Mouse (Mus musculus) liver, adult 2 months (tissue): Measurements from ENCODE around the gene Mmp9. TPM values are rescaled to one million over a fixed set of nuclear protein-coding genes. Genes with fewer than 3 reads are reported as not detected.

ENCODE experiments used
- DNase-seq: peaks from one replicate; pipeline ENCODE4 v3.0.0-alpha.2; 2011; ENCODE audit warnings: low read depth, low spot score; ENCODE audit errors: extremely low read depth
- H3K27ac ChIP-seq: fragments of 200-500 bp; replicated peaks from 2 replicates; pipeline ENCODE4 v1.5.1; 2012; ENCODE audit warnings: low read depth, mild to moderate bottlenecking, control low read depth, inconsistent platforms, low read length; ENCODE audit not compliant: insufficient read depth
- H3K27me3 ChIP-seq: fragments of 200-500 bp; 2 replicates; pipeline ENCODE4 v1.6.1; 2012; ENCODE audit warnings: mild to moderate bottlenecking, moderate library complexity, low read length, inconsistent platforms; ENCODE audit not compliant: control insufficient read depth, insufficient read depth
- H3K36me3 ChIP-seq: fragments of 200-500 bp; 2 replicates; pipeline ENCODE4 v1.6.1; 2012; ENCODE audit warnings: low read length, inconsistent platforms; ENCODE audit not compliant: control insufficient read depth, insufficient read depth
- H3K4me1 ChIP-seq: fragments of 200-500 bp; 2 replicates; pipeline ENCODE4 v1.6.1; 2011; ENCODE audit warnings: low read length; ENCODE audit not compliant: control insufficient read depth, insufficient read depth
- H3K4me3 ChIP-seq: fragments of 200-500 bp; 2 replicates; pipeline ENCODE4 v1.5.1; 2011; ENCODE audit warnings: low read depth, mild to moderate bottlenecking, control low read depth, low read length, moderate library complexity; ENCODE audit not compliant: insufficient read depth
- H3K79me2 ChIP-seq: fragments of 200-500 bp; 2 replicates; pipeline ENCODE4 v1.6.1; 2012; ENCODE audit warnings: inconsistent platforms, mild to moderate bottlenecking, low read length, moderate library complexity; ENCODE audit not compliant: control insufficient read depth, insufficient read depth
- H3K9ac ChIP-seq: fragments of 200-500 bp; 2 replicates; pipeline ENCODE4 v1.6.1; 2012; ENCODE audit warnings: low read depth, mild to moderate bottlenecking, control low read depth, inconsistent platforms, low read length
- CTCF ChIP-seq: fragments of 200-500 bp; IDR thresholded peaks from 2 replicates; pipeline ENCODE4 v1.5.1; 2011; ENCODE audit warnings: low read depth, low read length, control low read depth
- POLR2A ChIP-seq: fragments of 200-500 bp; IDR thresholded peaks from 2 replicates; pipeline ENCODE4 v1.6.1; 2011; ENCODE audit warnings: low read length, control low read depth; ENCODE audit not compliant: insufficient read depth; ENCODE audit errors: extremely low read depth
- WGBS: fragments of 180-500 bp; shearing (Covaris S2); methylation state at CpG from one replicate; pipeline ENCODE4 v1.1.7; 2018; 5-methylcytosine and 5-hydroxymethylcytosine counted together
- polyA plus RNA-seq: library from polyadenylated mRNA; depleted of rRNA; stranded (reverse); fragments of >200 nt; gene quantifications from 2 replicates; pipeline ENCODE4 v1.2.3, GENCODE M21; 2012
- total RNA-seq: library from RNA; depleted of rRNA; stranded (reverse); fragments of >200 nt; gene quantifications from 2 replicates; pipeline ENCODE4 v1.2.3, GENCODE M21; 2014

Gene Mmp9
- total and polyA plus RNA-seq, 2 experiments: 0.55 to 0.65 TPM

DNA sequence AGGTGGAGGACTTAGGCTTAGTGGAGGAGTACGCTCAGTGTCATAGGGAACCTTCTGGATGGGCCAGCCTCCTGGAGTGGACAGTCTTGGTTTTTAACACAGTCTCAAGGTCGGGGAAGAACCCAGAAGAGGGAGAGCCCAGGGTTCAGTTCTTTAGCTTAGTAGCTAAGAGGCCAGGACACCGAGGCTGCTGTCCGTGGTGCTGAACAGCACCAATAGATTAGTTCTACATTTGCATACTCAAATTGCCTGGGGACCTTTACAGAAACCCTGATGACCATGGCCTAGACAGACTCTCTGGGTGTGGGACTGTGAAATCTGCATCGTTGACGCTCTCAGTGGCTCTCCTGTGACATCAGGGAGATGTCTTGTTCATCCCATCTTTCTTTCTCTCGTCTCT, 39.2 kb downstream of the Mmp9 start:
- TF ChIP-seq POLR2A: no peak
- TF ChIP-seq CTCF: no peak
- WGBS: 26% methylated on average over 7 of the region's 7 CpGs
- no peak for DNase-seq

DNA sequence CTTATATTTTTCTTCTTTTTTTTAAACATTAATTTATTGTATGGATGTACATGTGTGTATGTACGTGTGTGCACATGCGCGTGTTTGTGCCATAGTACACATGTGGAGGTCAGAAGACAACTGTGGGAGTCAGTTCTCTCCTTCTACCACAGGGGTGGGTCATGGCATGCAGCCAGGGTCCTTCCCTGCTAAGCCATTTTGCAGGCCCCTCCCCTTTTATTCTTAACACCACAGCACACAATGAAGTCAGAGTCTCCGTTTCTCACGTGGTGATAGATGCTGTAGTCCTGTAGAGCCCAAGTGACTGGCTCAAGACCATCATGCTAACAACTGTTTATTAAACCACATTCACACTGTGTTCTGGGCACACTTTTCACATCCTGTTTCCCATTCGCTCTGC, 45.4 kb downstream of the Mmp9 start:
- WGBS: 84% methylated on average over 6 of the region's 6 CpGs
- no peak for TF ChIP-seq CTCF
- TF ChIP-seq POLR2A: no peak
- H3K4me3 ChIP-seq: no peak overlapping the region
- H3K4me1 ChIP-seq: no peaks in the 10 kb centered on the region
- H3K79me2 ChIP-seq: no peaks in the 10 kb centered on the region
- H3K36me3 ChIP-seq: no peaks in the 10 kb centered on the region
- no peak for DNase-seq
- H3K27me3 ChIP-seq: no peaks in the 10 kb centered on the region
- no peak overlapping the region for H3K27ac ChIP-seq
- no peak overlapping the region for H3K9ac ChIP-seq

More for the DNA sequence above, 39.2 kb downstream of the Mmp9 start:
- Histone ChIP-seq H3K4me3 (no peak overlapping the region), H3K9ac (no peak overlapping the region), H3K36me3 (no peaks in the 10 kb centered on the region), H3K4me1 (no peaks in the 10 kb centered on the region), H3K27ac (no peak overlapping the region), H3K27me3 (no peaks in the 10 kb centered on the region), H3K79me2 (no peaks in the 10 kb centered on the region)

DNA sequence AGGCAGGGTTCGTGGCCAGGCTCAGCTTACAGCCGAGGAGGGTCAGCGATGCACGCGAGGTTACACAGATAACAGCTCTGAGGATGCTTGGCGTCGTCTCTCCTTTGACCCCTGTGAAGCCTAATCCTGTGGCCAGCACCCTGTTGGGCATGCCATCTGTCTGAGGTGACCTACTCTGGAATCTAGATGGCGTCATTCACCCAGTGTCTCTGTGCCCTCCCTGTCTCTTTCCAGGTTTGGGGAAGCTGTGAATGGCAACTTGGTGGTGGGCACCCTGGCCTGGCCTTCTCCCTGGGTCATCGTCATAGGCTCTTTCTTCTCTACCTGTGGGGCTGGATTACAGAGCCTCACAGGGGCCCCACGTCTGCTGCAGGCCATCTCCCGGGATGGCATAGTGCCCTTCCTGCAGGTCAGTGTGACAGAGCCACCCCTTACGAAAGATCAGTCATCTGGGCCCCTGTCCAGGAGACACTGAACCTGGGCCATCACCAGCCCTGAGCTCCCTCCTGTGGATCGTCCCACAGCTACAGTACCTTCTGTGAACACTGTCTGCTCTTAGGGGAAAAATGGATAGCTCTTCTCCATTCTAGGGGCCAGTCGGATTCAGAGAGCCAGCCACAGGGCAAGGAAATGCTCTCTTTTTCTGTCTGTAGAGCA, 45.9 kb downstream of the Mmp9 start:
- Histone ChIP-seq H3K36me3 (no peaks in the 10 kb centered on the region), H3K27ac (no peak overlapping the region), H3K4me3 (no peak overlapping the region), H3K9ac (no peak overlapping the region), H3K79me2 (no peaks in the 10 kb centered on the region), H3K4me1 (no peaks in the 10 kb centered on the region), H3K27me3 (no peaks in the 10 kb centered on the region)
- 41% methylated on average over 14 of the region's 14 CpGs for WGBS
- DNase-seq: peak; percentile 74
- TF ChIP-seq CTCF (peak; percentile 48), POLR2A (no peak)

DNA sequence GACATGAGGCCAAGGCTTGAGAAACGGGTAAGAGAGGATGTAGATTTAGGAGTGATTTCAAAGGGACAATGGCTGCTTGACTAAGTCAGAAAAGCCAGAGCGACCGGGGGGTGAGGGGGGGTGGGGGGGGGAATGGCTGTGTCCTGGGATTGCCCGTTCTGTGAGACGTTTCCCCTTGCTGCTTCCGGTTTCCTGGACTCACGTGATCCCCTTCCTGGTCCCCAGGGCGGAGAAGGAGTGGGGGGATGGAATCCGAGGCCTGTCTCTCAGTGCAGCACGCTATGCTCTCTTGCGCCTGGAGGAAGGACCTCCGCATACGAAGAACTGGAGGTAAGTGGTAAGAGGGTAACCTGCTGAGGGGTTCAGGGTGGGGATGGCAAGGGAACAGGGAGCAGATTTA, 48.2 kb downstream of the Mmp9 start:
- Histone ChIP-seq H3K4me3 (peak overlapping the region; percentile 43), H3K4me1 (no peaks in the 10 kb centered on the region), H3K36me3 (no peaks in the 10 kb centered on the region), H3K27ac (no peak overlapping the region), H3K27me3 (no peaks in the 10 kb centered on the region), H3K79me2 (no peaks in the 10 kb centered on the region), H3K9ac (peak overlapping the region; percentile 44; the same call in 1 of the 2 replicates)
- no peak for DNase-seq
- TF ChIP-seq CTCF: no peak
- no peak for TF ChIP-seq POLR2A
- WGBS: 75% methylated on average over 13 of the region's 13 CpGs

DNA sequence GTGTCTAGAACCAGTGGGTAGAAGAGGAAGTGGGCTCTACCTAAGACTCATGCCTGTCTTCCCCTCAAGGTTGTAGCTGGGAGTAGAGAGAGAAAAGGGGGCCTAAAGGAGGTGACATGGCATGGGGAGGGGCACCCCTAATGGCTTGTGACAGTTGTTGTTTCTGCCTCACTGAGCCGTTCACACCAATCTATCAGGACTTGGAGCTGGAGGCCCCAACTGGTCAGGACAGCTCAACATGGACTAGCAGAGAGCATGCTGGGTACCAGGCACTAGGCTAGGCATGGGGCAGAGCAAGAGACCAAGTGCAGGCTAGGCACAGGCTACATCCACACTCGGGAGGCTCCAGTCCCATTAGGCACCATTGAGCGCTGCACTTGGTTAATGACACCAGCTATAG, 50.5 kb downstream of the Mmp9 start:
- Histone ChIP-seq H3K79me2 (no peaks in the 10 kb centered on the region), H3K4me3 (no peak overlapping the region), H3K4me1 (no peaks in the 10 kb centered on the region), H3K27ac (no peak overlapping the region), H3K36me3 (no peaks in the 10 kb centered on the region), H3K9ac (no peak overlapping the region), H3K27me3 (no peaks in the 10 kb centered on the region)
- 77% methylated on average over 3 of the region's 3 CpGs for WGBS
- no peak for TF ChIP-seq CTCF
- no peak for TF ChIP-seq POLR2A
- DNase-seq: no peak

DNA sequence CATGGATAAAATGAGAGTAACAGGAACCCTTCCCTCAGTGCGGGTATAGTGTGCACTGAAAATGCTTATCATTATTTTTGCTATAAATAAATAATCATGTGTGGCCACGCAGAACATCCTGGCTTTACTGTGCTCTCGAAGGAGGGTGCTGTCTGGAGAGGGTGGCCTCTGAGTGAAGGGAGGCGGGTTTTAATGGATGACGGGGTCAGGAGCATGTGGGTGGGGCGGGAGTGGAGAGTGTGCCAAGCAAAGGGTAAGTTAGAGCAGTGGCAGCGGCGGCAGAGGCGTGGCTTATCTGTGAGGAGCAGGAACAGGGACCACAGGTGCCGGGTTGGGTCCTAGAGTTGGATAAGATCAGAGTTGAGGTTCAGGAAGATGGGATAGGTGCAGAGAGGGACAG, 51.2 kb downstream of the Mmp9 start:
- H3K36me3 ChIP-seq: no peaks in the 10 kb centered on the region
- H3K4me1 ChIP-seq: no peaks in the 10 kb centered on the region
- DNase-seq: no peak
- 32% methylated on average over 10 of the region's 10 CpGs for WGBS
- H3K27me3 ChIP-seq: no peaks in the 10 kb centered on the region
- H3K79me2 ChIP-seq: no peaks in the 10 kb centered on the region
- H3K4me3 ChIP-seq: no peak overlapping the region
- no peak for TF ChIP-seq POLR2A
- no peak for TF ChIP-seq CTCF
- no peak overlapping the region for H3K9ac ChIP-seq
- H3K27ac ChIP-seq: no peak overlapping the region
